Mouse (Mus musculus): Measurements from ENCODE around the gene Gm1553. TPM values are rescaled to one million over a fixed set of nuclear protein-coding genes. Genes with fewer than 3 reads are reported as not detected.

Gm1553 gene
- polyA plus RNA-seq (2015; fragmentation: Nextera tagmentation; extraction: Ambion mirVana), result not detected in 2 replicates

DNA sequence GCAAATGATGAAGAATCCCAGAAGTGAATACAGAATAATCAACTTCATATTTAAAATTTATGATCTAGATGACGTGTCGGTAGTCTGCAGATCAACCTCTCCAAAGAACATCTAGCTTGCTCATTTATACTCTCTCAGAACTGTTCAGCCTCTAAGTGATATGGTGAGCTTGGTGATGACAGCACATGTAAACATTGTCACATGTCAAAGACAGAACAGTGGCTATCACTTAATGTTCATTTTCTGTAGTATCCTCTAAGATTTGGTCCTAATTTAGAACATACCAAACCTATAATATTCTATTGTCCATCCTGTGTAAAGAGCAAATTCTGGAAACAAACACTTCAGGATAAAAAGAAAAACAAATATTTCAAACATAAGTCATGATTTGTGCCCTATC lies at the start of gene Gm1553:
Gene Gm1553 (minus strand): TSS at position 101 of the 400 bp plus-strand sequence.
- no peak within 1 kb of the TSS for H3K27ac ChIP-seq
- 0 out of 2 replicates have a peak, but pooled peaks cover 2% of the 10 kb centered on the region for H3K9me3 ChIP-seq
- 82% methylated on average over 2 of the region's 2 CpGs for WGBS
- no peak for ATAC-seq (replicated peaks)
- H3K36me3 ChIP-seq (replicated peaks), result no peaks in the 10 kb centered on the region
- no peak within 1 kb of the TSS for H3K4me2 ChIP-seq
- no peaks in the 10 kb centered on the region for H3K4me1 ChIP-seq
- no peak within 1 kb of the TSS for H3K4me3 ChIP-seq
- H3K9ac ChIP-seq, result no peak within 1 kb of the TSS
- H3K27me3 ChIP-seq (replicated peaks), result no peaks in the 10 kb centered on the region

Other genes with a start within 250 kb of the Gm1553 start
- gene 4932415D10Rik, start 176.0 kb downstream of the Gm1553 start, polyA plus RNA-seq (2015; fragmentation: Nextera tagmentation; extraction: Ambion mirVana), result not detected in 2 replicates
- gene Gm4924, start 138.4 kb downstream of the Gm1553 start, polyA plus RNA-seq (2015; fragmentation: Nextera tagmentation; extraction: Ambion mirVana), result 15.0 and 20.9 TPM in 2 replicates
- gene 1190007I07Rik, start 130.6 kb upstream of the Gm1553 start, polyA plus RNA-seq (2015; fragmentation: Nextera tagmentation; extraction: Ambion mirVana), result 28.4 and 36.4 TPM in 2 replicates
- 169 and 170 TPM in 2 replicates for gene Tdg, start 137.2 kb upstream of the Gm1553 start, polyA plus RNA-seq (2015; fragmentation: Nextera tagmentation; extraction: Ambion mirVana)
- gene Glt8d2, start 198.0 kb upstream of the Gm1553 start, polyA plus RNA-seq (2015; fragmentation: Nextera tagmentation; extraction: Ambion mirVana), result 1.4 and 1.6 TPM in 2 replicates
- 40.5 and 45.8 TPM in 2 replicates for gene Hcfc2, start 203.5 kb upstream of the Gm1553 start, polyA plus RNA-seq (2015; fragmentation: Nextera tagmentation; extraction: Ambion mirVana)

Data from midbrain, embryonic 15.5 days (tissue).